Mouse (Mus musculus): ENCODE data around the gene Mccc1.

- TF ChIP-seq CTCF (IDR thresholded peaks at IDR 0.05; ENCODE audit: low read depth, low read length) (no peak), POLR2A (IDR thresholded peaks at IDR 0.05; ENCODE audit: borderline replicate concordance, low read depth, low read length) (no peak)
These were observed 45.4 kb downstream of the Mccc1 start for GRCm38 (mm10) chr3:35954901-35955575.

All from bone marrow macrophage, adult 2 months (primary cell).